Mouse (Mus musculus) forebrain, embryonic 15.5 days (tissue): ENCODE results near the gene Hecw2. TPM values are rescaled to one million over a fixed set of nuclear protein-coding genes. Genes with fewer than 3 reads are reported as not detected.

ENCODE experiments used
- ATAC-seq: fragments of 200-750 bp; cut with Nextera tagmentation; replicated peaks from 2 replicates; pipeline ENCODE4 v1.8.0; 2017; ENCODE audit warnings: mild to moderate bottlenecking, moderate TSS enrichment, moderate library complexity
- H3K27ac ChIP-seq: fragments of 300-500 bp; sonication (generic); replicated peaks from 2 replicates; pipeline ENCODE4 v1.5.1; 2015; ENCODE audit warnings: mild to moderate bottlenecking, inconsistent platforms
- H3K27me3 ChIP-seq: fragments of 300-500 bp; sonication (generic); 2 replicates; pipeline ENCODE4 v1.6.1; 2015; ENCODE audit warnings: inconsistent platforms
- H3K36me3 ChIP-seq: fragments of 300-500 bp; sonication (generic); 2 replicates; pipeline ENCODE4 v1.6.1; 2015; ENCODE audit warnings: mild to moderate bottlenecking, inconsistent platforms
- H3K4me1 ChIP-seq: fragments of 300-500 bp; sonication (generic); 2 replicates; pipeline ENCODE4 v1.6.1; 2015; ENCODE audit warnings: inconsistent platforms
- H3K4me2 ChIP-seq: fragments of 300-500 bp; sonication (generic); replicated peaks from 2 replicates; pipeline ENCODE4 v1.6.1; 2015; ENCODE audit warnings: mild to moderate bottlenecking, inconsistent platforms
- H3K4me3 ChIP-seq: fragments of 300-500 bp; sonication (generic); 2 replicates; pipeline ENCODE4 v1.5.1; 2015; ENCODE audit warnings: mild to moderate bottlenecking, inconsistent platforms
- H3K9ac ChIP-seq: fragments of 300-500 bp; sonication (generic); replicated peaks from 2 replicates; pipeline ENCODE4 v1.6.1; 2015; ENCODE audit warnings: mild to moderate bottlenecking, inconsistent platforms
- H3K9me3 ChIP-seq: fragments of 300-500 bp; sonication (generic); 2 replicates; pipeline ENCODE4 v1.6.1; 2016; ENCODE audit warnings: inconsistent platforms
- WGBS: fragments of 180-500 bp; shearing (Covaris S2); methylation state at CpG from one replicate; pipeline ENCODE4 v1.1.7; 2015; ENCODE audit warnings: mixed read lengths; 5-methylcytosine and 5-hydroxymethylcytosine counted together
- polyA plus RNA-seq: library from polyadenylated mRNA; unstranded; fragments of >200 nt; fragmentation: Nextera tagmentation; extraction: Ambion mirVana; gene quantifications from 2 replicates; pipeline ENCODE4 v1.2.1, GENCODE M21; 2015

Gene Hecw2
- polyA plus RNA-seq, 1 experiment from 2014 or later = 4.3 TPM

DNA sequence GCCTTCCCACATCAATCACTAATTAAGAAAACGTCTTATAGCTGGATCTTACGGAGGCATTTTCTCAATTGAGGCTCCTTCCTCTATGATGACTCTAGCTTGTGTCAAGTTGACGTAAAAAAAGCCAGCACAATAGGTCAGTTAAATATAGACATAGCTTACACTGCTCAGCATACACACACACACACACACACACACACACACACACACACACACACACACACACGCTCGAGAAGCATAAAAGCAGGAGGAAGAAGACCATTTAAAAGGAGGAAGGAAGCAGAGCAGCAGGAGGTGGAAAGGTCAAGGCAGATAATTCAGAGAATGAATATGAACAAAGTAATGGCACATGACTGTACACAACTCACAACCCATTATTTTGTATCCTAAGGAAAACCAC lies 220.0 kb downstream of the Hecw2 start:
- H3K4me2 ChIP-seq = no peak overlapping the region
- WGBS = 81% methylated on average over 5 of the region's 5 CpGs
- H3K4me1 ChIP-seq = no peaks in the 10 kb centered on the region
- no peak overlapping the region for H3K4me3 ChIP-seq
- no peak overlapping the region for H3K9ac ChIP-seq
- ATAC-seq = no peak
- H3K27ac ChIP-seq = no peak overlapping the region
- no peaks in the 10 kb centered on the region for H3K27me3 ChIP-seq
- no peaks in the 10 kb centered on the region for H3K9me3 ChIP-seq
- H3K36me3 ChIP-seq = no peaks in the 10 kb centered on the region

DNA sequence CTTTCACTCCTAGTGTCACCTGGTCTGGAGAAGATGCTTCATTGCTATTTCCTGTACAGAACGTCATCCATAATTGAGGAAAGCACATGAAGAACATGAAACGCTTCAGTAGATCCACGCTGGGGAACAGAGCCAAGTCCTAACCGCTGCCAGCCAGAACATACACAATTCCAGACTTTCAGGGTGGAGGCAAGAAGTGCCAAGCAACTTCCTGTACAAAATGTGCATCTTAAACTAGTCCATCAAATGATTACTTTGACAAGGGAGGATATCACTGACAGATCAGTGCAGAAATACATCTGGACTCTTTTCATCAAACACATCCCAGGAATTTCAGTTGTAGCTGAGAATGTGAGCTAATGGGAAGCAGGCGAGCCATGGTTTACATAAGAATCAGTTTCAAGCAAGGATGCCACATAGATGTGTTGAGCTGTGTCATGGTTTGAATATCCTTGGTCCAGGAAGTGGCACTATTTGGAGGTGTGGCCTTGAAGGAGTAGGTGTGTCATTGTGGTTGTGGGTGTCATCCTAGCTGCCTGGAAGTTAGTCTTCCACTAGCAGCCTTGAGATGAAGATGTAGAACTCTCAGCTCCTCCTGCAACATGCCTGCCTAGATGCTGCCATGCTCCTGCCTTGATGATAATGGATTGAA lies 224.5 kb downstream of the Hecw2 start:
- no peak overlapping the region for H3K4me3 ChIP-seq
- no peaks in the 10 kb centered on the region for H3K4me1 ChIP-seq
- no peaks in the 10 kb centered on the region for H3K36me3 ChIP-seq
- H3K4me2 ChIP-seq = no peak overlapping the region
- 84% methylated on average over 5 of the region's 5 CpGs for WGBS
- no peak for ATAC-seq
- no peaks in the 10 kb centered on the region for H3K27me3 ChIP-seq
- H3K9me3 ChIP-seq = no peaks in the 10 kb centered on the region
- H3K27ac ChIP-seq = no peak overlapping the region
- H3K9ac ChIP-seq = no peak overlapping the region

DNA sequence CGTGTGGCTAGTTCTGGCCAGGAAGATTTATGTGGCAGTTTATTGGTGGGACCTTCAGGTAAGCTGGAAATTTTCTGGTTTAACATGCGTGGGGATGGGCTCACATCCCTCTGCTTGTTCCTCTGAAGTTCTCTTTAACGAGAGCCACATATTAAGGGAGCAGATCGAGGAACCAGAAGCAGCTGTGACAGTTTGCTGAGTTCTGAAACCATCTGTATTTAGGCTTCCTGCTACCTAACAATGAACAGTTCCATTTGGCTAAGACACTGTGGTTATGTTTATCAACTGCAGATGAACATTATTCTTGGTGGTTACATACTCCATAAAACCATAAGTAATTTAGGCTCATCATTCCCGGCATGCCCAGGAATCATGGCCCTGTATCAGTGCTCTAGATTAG lies 242.6 kb downstream of the Hecw2 start:
- no peak for ATAC-seq
- H3K9ac ChIP-seq = no peak overlapping the region
- H3K4me2 ChIP-seq = no peak overlapping the region
- H3K4me1 ChIP-seq = no peaks in the 10 kb centered on the region
- H3K4me3 ChIP-seq = no peak overlapping the region
- H3K9me3 ChIP-seq = no peaks in the 10 kb centered on the region
- 90% methylated on average over 5 of the region's 5 CpGs for WGBS
- no peaks in the 10 kb centered on the region for H3K36me3 ChIP-seq
- H3K27me3 ChIP-seq = no peaks in the 10 kb centered on the region
- H3K27ac ChIP-seq = no peak overlapping the region

DNA sequence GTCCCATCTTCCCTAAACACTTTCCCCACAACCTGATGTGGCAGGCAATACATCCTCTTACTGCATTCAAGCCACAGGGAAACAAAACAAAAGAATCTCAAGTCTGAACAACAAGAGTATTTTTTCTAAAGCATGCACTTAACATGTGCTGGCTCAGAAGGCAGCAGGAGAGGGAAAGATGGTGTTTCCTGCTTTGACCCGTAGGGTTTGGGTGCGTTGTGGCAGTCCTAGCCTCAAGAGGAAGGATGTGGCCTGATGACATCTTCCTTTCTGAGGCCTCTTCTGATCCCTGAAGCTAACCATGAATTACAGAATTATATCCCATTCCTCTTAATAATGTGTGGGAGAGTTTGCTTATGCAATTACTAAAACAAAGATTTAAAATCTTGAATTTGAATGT lies 249.2 kb downstream of the Hecw2 start:
- H3K36me3 ChIP-seq = no peaks in the 10 kb centered on the region
- no peak overlapping the region for H3K9ac ChIP-seq
- WGBS = 85% methylated on average over 2 of the region's 2 CpGs
- H3K4me3 ChIP-seq = no peak overlapping the region
- no peak for ATAC-seq
- H3K9me3 ChIP-seq = no peaks in the 10 kb centered on the region
- H3K4me2 ChIP-seq = no peak overlapping the region
- H3K27ac ChIP-seq = no peak overlapping the region
- no peaks in the 10 kb centered on the region for H3K27me3 ChIP-seq
- H3K4me1 ChIP-seq = 0 out of 2 replicates have a peak, but pooled peaks cover under 1% of the 10 kb centered on the region

DNA sequence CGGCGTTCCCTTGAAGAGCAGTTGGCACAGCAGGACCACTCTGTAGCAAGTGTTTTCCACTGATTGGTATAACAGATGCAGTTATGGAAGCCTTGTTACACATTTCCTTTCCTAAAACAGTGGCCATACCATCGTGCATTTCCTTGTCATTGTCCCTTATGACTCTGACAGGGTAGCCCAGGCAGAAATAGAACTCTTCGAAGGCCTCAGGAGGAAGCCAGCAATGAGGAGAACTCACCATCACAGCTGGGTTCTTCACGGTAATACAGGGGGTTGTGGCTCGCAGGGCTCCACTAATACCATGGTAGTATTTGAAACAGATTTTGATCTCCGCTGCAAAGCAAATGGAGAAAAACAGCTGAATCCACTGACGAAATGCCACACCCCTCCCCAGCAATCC lies 252.5 kb downstream of the Hecw2 start:
- peaks cover 9% of the 10 kb centered on the region for H3K4me1 ChIP-seq
- WGBS = 80% methylated on average over 8 of the region's 8 CpGs
- no peak overlapping the region for H3K4me3 ChIP-seq
- no peaks in the 10 kb centered on the region for H3K27me3 ChIP-seq
- no peak overlapping the region for H3K9ac ChIP-seq
- no peak overlapping the region for H3K4me2 ChIP-seq
- H3K27ac ChIP-seq = no peak overlapping the region
- H3K9me3 ChIP-seq = no peaks in the 10 kb centered on the region
- H3K36me3 ChIP-seq = no peaks in the 10 kb centered on the region
- no peak for ATAC-seq

DNA sequence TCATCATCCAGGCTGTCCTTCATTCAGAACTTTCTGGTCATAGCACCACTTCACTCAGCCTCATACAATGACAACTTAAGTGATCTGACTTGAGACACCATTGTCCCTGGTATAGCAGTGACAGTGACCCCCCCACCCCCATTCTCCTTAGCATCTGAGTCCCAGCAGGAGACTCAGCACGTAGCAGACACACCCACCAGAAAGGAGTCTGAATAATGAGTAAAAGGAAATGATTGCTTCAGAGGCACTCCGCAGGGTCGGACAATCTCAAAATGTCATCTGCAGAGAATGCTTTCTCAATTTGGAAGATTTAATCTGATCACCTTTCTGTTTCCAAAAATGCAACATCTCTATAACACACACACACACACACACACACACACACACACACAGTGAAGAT lies 253.4 kb downstream of the Hecw2 start:
- H3K9me3 ChIP-seq = no peaks in the 10 kb centered on the region
- H3K27ac ChIP-seq = no peak overlapping the region
- WGBS = 50% methylated on average over 3 of the region's 3 CpGs
- H3K4me2 ChIP-seq = no peak overlapping the region
- H3K4me1 ChIP-seq = peaks cover 9% of the 10 kb centered on the region
- no peak overlapping the region for H3K9ac ChIP-seq
- no peak for ATAC-seq
- no peak overlapping the region for H3K4me3 ChIP-seq
- H3K36me3 ChIP-seq = no peaks in the 10 kb centered on the region
- no peaks in the 10 kb centered on the region for H3K27me3 ChIP-seq

DNA sequence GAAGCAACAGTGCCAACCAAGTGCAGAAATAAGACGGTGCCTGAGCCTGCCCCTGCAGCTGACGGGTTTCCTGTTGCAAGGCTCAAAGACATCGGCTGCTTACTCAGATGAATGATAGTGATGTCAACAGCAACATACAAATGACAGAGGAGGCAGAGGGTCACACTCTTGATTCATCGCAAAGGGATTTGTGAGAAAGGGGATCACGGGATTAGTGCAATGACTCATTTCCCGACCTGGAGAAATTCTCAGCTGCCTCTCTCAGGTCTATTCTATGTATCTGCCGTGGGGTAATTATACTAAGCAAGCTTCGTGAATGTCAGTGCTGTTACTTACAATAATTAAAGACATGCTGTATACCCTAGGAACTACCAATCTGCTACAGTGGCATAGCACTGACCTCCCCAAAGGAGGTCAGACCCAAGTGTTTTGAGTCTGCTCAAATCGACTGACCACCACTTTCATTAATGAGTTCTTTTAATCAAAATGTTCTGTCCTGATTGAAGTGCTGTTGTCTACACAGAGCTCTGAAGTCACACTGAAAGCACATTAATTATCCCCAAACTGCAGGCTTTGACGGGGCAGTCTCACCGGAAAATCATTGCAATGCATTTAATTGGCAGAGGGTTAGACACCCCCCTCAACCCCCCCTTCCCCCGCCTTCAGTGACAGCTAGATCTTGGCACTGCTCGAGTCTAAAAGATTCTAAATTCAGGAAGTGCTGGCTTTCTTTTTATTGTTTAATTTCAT lies 254.5 kb downstream of the Hecw2 start:
- H3K9me3 ChIP-seq = no peaks in the 10 kb centered on the region
- H3K4me1 ChIP-seq = peaks cover 9% of the 10 kb centered on the region
- 0 out of 2 replicates have a peak overlapping the region, but pooled peaks have one; percentile 15 for H3K9ac ChIP-seq
- ATAC-seq = peak; percentile 87
- H3K36me3 ChIP-seq = no peaks in the 10 kb centered on the region
- no peaks in the 10 kb centered on the region for H3K27me3 ChIP-seq
- H3K4me2 ChIP-seq = peak overlapping the region; percentile 36
- H3K4me3 ChIP-seq = no peak overlapping the region
- WGBS = 7% methylated on average over 13 of the region's 13 CpGs
- no peak overlapping the region for H3K27ac ChIP-seq

DNA sequence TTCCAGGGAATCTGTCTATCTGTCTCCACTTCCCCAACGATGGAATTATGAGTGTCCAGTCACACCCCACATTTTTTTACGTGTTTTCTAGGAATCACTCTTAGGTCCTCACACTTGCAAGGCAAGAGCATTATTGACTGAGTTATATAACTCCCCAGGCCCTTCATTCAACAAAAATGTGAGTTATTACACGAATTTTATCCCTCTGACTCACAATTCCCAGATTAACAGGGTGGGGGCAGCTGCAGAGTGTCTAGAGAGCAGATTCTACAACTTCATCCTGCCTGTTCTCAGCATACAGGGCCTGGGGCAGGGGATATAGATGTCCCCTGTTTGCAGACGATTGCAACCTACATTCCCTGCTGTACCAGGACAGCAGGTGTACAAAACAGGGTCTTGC lies 255.7 kb downstream of the Hecw2 start:
- Histone ChIP-seq H3K9me3 (no peaks in the 10 kb centered on the region), H3K27me3 (no peaks in the 10 kb centered on the region), H3K4me2 (no peak overlapping the region), H3K27ac (no peak overlapping the region), H3K4me1 (peaks cover 9% of the 10 kb centered on the region), H3K9ac (no peak overlapping the region), H3K4me3 (no peak overlapping the region), H3K36me3 (no peaks in the 10 kb centered on the region)
- no peak for ATAC-seq
- 75% methylated on average over 4 of the region's 4 CpGs for WGBS

DNA sequence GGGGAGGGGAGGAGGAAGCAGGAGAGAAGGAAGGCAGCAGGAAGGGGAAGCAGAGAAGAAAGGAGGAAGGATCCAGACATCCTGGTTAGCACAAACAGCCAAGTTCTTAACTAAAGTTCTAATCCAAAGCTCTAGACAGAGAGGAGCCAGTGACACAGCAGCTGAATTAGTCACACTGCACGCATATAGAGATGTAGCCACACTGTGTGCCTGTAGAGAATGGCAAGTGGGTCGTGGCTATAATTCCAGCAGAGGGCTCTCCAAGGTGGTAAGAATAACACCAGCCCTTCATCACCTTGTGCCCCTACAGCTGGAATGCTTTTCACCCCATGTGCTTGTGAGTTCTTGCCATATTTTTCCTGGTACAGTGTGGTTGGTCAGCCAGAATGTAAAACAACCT lies 261.7 kb downstream of the Hecw2 start:
- no peak for ATAC-seq

DNA sequence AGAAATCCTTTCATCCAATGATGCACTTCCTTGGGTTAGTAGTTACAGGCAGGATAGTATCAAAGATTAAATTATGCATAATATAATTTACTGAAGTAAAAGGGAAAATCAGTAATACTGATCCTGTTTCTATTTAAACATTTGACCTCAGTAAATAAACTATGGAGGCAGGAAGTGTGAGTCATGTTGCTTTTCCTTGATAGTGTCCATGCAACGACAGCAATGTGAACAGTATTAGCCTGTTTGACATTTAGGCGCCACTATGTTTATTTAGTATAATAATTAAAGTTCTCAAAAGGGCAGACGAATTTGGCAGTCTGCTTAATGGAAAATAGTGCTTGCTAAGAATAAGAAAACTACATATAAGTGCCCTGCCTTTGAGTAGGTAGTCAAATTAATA lies 263.7 kb downstream of the Hecw2 start:
- no peaks in the 10 kb centered on the region for H3K4me1 ChIP-seq
- H3K36me3 ChIP-seq = no peaks in the 10 kb centered on the region
- no peaks in the 10 kb centered on the region for H3K9me3 ChIP-seq
- H3K4me2 ChIP-seq = no peak overlapping the region
- 71% methylated on average over 3 of the region's 3 CpGs for WGBS
- H3K4me3 ChIP-seq = no peak overlapping the region
- ATAC-seq = no peak
- H3K27ac ChIP-seq = no peak overlapping the region
- no peaks in the 10 kb centered on the region for H3K27me3 ChIP-seq
- no peak overlapping the region for H3K9ac ChIP-seq

More for the DNA sequence above, 261.7 kb downstream of the Hecw2 start:
- no peaks in the 10 kb centered on the region for H3K9me3 ChIP-seq
- H3K4me2 ChIP-seq = no peak overlapping the region
- H3K27ac ChIP-seq = no peak overlapping the region
- 53% methylated on average over 2 of the region's 2 CpGs for WGBS
- H3K4me3 ChIP-seq = no peak overlapping the region
- H3K36me3 ChIP-seq = no peaks in the 10 kb centered on the region
- no peak overlapping the region for H3K9ac ChIP-seq
- no peaks in the 10 kb centered on the region for H3K4me1 ChIP-seq
- no peaks in the 10 kb centered on the region for H3K27me3 ChIP-seq

DNA sequence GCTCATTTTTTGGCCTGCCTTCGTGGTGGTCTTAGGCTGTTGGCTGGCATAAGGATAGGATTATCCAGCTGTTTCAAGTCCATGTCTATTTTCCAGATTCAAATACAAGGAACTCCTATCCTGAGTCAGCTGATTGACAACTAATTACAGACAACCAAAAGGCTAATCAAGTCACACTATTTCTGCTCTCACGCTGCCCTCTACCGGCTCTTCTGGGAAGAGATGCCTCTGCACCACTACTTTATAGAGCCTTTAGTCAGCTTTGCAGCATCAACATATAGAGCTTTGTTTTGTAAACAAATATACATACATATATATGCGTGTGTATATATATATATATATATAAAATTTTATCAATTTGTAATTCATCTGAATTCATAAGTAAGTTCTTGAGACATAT lies 267.4 kb downstream of the Hecw2 start:
- Histone ChIP-seq H3K9ac (no peak overlapping the region), H3K4me3 (no peak overlapping the region), H3K27ac (no peak overlapping the region), H3K36me3 (no peaks in the 10 kb centered on the region), H3K27me3 (no peaks in the 10 kb centered on the region), H3K4me2 (no peak overlapping the region), H3K9me3 (no peaks in the 10 kb centered on the region), H3K4me1 (no peaks in the 10 kb centered on the region)
- WGBS = 19% methylated on average over 4 of the region's 4 CpGs
- ATAC-seq = peak; percentile 33; the same call in 1 of the 2 replicates

DNA sequence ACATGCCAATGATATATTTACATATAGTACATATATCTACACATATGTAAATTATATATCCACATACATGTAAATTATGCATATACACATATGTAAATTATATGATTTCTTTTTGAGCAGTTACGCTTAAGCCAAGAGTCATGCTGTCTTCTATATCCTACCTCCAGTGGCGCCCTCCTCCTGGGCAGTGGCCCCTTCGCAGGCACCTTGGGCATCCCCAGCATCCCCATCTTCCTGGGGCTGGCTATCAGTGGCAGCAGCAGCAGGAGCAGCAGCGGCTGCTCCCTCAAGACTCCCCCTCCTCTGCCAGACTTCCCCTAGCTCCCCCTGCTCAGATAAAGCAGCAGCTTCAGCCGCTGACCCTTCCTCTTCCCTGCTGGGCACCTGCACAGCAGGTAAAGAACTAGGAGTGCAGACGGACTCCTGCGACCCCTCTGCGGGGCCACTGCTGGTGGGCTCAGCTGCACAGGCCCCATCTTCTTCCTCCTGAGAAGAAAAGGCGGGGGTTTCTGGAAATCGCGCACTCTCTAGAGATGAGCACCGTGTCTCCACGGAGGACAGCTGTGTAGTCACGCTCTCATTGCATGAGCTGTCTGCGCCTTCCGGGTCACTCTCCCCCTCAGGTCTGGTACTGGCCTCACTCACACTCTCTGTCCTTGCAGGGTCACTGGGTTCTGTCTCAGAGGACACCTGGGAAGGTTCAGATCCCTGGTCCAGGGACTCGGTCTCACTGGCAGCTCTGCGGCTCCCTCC lies 269.6 kb downstream of the Hecw2 start:
- no peaks in the 10 kb centered on the region for H3K36me3 ChIP-seq
- ATAC-seq = 0 out of 2 replicates have a peak, but pooled peaks have one; percentile 33
- 46% methylated on average over 18 of the region's 18 CpGs for WGBS
- H3K9ac ChIP-seq = no peak overlapping the region
- H3K4me2 ChIP-seq = no peak overlapping the region
- no peak overlapping the region for H3K27ac ChIP-seq
- H3K4me1 ChIP-seq = no peaks in the 10 kb centered on the region
- no peak overlapping the region for H3K4me3 ChIP-seq
- H3K9me3 ChIP-seq = no peaks in the 10 kb centered on the region
- no peaks in the 10 kb centered on the region for H3K27me3 ChIP-seq
